Mouse (Mus musculus): ENCODE measurements around the gene Creb3.

Creb3 gene

DNA sequence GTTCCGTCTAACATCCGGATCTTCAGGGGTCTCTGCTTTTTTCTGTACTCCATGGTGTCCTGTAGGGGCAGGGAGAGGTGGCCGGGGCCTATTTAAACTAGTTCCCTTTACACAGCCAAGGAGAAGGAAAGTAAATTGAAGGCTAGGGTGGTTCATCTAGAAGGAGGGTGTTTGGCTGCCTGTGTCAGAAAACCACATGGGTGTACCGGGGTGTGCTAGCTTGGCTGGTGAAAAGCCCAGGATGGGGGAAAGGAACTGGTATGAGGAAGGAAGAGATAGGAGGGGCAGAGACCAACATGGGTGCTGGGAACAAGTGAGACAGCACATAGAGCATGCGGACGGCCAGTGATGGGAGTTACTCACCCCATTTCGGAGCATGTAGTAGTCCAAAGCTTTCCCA, 6.2 kb upstream of the Creb3 start:
- in situ Hi-C loops (cut with MboI, MseI), result no loop called here

- in situ Hi-C loops (cut with MboI, MseI), result no loop called here
Observed at GRCm38 (mm10) chr4:43558028-43558630, 4.0 kb upstream of the Creb3 start.

- in situ Hi-C loops (cut with MboI, MseI), result no loop called here
Observed at GRCm38 (mm10) chr4:43558631-43559356, 3.3 kb upstream of the Creb3 start.

DNA sequence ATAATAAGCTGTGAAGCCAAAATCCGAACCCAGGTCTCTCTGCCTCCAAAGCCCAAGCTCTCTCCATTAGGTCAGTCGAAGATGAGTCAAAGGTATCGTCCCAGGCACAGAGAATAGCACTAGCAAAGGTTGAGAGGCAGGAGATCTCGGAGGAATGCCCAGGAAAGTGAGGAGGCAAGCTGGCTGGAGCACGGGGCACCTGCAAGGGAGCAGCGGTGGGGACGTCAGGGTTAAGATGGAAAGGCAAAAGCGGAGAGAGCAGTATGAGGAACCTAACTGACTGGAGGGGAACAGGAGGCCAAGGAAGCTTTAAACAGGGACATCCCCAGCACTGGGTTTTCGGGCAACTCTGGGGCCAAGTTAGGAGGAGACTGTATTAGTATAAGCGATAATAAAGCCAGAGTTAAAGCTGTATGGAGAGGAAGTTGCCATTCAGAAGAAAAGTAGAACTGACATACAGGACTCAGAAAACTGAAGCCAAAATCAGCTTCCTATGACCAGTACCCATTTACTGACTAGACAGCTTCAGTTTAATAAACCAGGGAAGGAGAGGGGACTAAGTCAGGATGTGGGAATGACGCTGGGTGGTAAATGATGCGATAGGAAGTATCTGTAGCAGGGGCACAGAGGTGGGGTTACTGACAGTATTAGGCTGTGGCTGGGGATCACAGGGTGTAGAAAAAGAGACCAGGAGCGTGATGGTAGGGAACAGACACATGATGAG, 2.5 kb upstream of the Creb3 start:
- in situ Hi-C loops (cut with MboI, MseI), result loop anchor here in 1 of 2 experiments (10.0 kb wide), 2 partner anchors 555 to 1975 kb away; partner anchors contain the start of genes Shb and Vcp

DNA sequence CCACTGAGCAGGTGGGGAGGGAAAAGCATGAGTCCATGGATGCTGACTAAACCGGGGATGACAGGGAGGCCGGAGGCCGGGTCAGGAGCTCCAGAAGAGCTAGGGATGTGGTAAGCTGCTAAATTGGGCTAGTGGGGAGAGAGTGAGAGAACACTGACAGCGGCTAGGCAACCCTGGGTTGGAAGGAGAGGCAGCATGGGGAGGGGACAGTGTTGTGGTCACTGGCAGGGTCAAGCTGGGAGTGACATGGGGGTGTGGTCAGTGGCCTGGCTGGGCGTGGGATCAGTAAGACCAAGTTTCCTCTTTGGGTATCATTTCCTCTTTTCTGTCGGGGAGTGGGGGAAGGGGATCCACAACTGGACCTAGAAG, 1.9 kb upstream of the Creb3 start:
- in situ Hi-C loops (cut with MboI, MseI), result loop anchor here in 1 of 2 experiments (10.0 kb wide), 2 partner anchors 555 to 1975 kb away; partner anchors contain the start of genes Shb and Vcp

- in situ Hi-C loops (cut with MboI, MseI), result loop anchor here in 1 of 2 experiments (10.0 kb wide), 2 partner anchors 556 to 1974 kb away; partner anchors contain the start of genes Shb and Vcp
Observed at GRCm38 (mm10) chr4:43560976-43561375, 1.2 kb upstream of the Creb3 start.

DNA sequence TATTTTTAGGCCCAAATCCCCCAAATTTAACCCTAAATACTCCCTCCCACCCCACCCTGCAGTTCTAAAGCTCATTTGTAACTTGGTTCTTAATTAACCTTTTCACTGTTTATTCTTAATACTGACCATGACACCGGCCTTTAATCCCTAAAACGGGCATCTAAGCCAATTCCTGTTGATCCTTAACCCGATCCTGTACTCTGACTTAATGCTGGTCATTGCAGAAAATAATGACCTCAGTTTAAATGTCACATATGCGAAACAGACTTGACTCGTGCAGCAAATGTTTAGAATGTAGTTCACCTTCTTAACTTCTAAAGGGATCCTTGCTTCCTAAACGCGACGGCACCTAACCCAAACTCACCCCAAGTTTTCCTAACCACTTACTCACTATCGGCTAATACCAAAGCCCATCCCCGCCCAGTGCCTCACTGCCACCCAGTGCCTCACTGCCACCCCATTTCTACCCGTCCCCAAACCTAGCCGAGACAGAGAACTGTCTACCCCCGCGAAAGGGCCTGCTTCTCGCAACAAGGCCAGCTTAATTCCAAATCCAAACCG, 616 bp upstream of the Creb3 start:
- in situ Hi-C loops (cut with MboI, MseI), result loop anchor here in 1 of 2 experiments (10.0 kb wide), 2 partner anchors 557 to 1973 kb away; partner anchors contain the start of genes Shb and Vcp

- in situ Hi-C loops (cut with MboI, MseI), result loop anchor here in 1 of 2 experiments (10.0 kb wide), 2 partner anchors 558 to 1972 kb away; partner anchors contain the start of genes Shb and Vcp
Observed at GRCm38 (mm10) chr4:43562769-43563600, 853 bp downstream of the Creb3 start.

GRCm38 (mm10) chr4:43563601-43563875, 1.4 kb downstream of the Creb3 start:
- in situ Hi-C loops (cut with MboI, MseI), result loop anchor here in 1 of 2 experiments (10.0 kb wide), 2 partner anchors 559 to 1971 kb away; partner anchors contain the start of genes Shb and Vcp

DNA sequence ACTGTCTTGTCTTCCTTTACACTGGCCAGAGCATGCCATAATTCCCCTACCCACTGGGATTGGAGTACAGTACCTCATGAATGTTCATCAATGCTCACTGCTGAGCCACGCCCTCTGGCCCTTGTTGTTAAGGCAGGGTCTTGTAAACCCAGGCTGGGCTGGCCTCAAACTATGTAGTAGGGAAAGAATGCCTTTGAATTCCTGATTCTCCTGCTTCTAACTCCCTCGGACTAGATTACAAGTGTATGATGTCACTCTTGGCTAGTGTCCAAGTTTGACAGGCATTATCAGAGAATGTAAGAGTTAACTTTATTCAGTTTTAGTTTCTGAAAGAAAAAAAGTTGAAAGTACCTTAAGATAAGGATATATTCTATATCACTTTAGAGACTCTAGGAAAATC, 2.1 kb downstream of the Creb3 start:
- in situ Hi-C loops (cut with MboI, MseI), result loop anchor here in 1 of 2 experiments (10.0 kb wide), 2 partner anchors 559 to 1971 kb away; partner anchors contain the start of genes Shb and Vcp

DNA sequence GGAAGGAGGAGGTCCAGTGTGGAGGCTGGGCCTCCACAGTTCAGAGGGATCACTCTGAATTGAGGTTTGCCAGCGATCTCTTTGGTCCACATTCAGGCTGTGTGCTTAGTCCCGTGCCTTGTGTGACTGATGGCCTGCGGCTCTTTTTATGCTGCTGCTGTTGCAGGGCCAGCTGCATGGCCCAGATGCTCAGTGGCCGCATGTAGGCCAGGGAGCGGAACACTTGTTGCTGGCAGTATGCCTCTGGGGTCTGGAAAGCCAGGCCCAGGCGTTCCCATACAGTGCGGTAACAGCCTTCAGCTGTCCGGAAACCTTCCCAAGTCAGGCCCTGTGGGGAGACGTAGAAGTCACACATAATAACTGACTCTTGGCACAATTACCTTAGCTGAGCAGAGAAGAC, 5.0 kb downstream of the Creb3 start:
- in situ Hi-C loops (cut with MboI, MseI), result loop anchor here (5.0 to 10.0 kb wide), 3 partner anchors 545 to 1968 kb away; partner anchors contain the start of genes Shb (in 1 of the 2) and Vcp (in 1 of the 2)

- in situ Hi-C loops (cut with MboI, MseI), result no loop called here
Observed at GRCm38 (mm10) chr4:43571395-43572045, 9.4 kb downstream of the Creb3 start.

DNA sequence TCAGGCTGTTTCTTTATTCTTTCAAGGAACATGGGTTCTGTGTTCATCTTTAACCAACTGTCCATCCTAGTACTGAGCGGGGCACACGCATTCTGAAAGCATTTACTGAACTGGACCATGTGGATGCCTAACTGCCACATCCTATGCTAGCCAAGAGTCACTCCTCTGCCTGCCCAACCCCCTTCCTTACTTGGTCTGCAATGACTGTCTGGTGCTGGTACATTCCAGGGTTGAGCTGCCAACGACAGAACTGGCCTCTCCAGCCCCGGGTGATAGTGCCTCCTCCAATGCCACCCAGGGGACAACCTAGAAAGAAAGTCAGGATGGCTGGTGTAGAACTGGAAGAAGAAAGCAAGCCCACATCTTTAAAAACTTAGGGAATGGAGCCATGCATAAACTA, 11.4 kb downstream of the Creb3 start:
- in situ Hi-C loops (cut with MboI, MseI), result no loop called here

DNA sequence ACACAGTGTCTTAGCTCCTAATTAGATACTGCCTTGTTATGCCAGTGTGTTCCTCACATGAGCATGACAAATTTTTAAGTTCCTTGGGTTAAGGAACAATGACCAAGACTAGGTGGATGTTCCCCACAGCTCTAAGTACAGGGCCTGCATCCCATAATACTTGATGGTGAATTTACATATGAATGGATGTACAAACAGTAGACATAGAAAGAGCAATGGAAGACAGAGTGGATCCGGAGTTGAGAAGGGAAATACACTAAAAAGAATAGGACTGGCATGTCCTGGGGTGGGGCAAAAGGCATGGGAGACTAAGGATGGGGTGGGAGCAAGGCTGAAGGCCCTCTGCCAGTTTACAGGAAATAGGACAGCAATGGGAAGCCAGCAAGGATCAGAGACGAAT, 13.2 kb downstream of the Creb3 start:
- in situ Hi-C loops (cut with MboI, MseI), result loop anchor here in 1 of 2 experiments (5.0 kb wide), 1 partner anchor 77 kb away; the partner anchor contains the start of gene Spag8

DNA sequence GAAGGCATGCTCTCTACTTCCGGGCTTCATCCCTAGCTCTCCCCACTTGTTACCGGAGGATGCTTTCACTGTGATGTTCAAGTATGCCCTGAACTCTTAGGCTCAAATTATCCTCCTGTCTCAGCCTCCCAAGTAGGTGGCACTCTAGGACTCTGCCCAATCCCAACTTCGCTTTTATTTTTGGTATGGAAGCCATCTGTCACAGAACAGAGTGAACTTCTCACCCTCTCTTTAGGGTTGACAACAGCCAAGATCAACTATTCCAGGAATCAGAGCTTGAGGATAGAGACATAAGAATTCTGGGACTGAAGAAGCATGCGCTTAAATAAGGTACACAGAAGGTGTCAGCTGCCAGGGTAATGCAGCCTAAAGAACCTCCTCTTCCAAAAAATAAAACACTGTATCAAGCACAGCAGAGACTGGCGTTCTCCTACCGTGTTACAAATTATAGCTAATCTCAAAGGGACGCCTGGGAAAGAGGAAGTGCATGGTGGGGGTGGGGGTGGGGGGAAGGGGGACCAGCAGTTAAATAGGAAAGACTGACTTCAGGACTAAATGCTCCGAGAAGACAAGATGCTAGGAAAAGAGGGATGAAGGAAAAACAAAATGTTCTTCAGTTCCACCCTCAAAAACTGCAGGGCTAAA, 15.2 kb downstream of the Creb3 start:
- in situ Hi-C loops (cut with MboI, MseI), result loop anchor here in 1 of 2 experiments (5.0 kb wide), 1 partner anchor 75 kb away; the partner anchor contains the start of gene Spag8

- in situ Hi-C loops (cut with MboI, MseI), result loop anchor here in 1 of 2 experiments (5.0 kb wide), 1 partner anchor 74 kb away; the partner anchor contains the start of gene Spag8
Observed at GRCm38 (mm10) chr4:43578376-43579204, 16.5 kb downstream of the Creb3 start, which contains the start of the genes Rgp1 and Gba2. TSS of gene Rgp1 (plus strand) at chr4:43578715. TSS of gene Gba2 (minus strand) at chr4:43578873.

DNA sequence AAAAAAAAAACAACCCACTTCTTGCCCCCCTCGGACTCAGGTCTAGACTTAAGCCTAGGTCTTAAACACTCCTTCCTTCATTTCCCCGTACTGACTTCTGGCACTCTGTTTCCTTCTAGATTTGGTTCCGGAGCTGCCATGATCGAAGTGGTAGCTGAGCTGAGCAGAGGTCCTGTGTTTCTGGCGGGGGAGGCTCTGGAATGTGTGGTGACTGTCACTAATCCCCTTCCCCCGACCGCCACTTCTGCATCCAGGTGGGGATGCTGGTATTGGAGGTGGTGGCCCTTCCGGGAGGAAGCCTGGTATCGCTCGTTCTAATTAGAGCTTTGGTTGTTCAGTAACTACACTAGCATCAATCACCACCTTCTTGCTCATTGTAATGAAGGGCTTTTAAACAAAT, 17.1 kb downstream of the Creb3 start:
- in situ Hi-C loops (cut with MboI, MseI), result loop anchor here in 1 of 2 experiments (5.0 kb wide), 1 partner anchor 73 kb away; the partner anchor contains the start of gene Spag8

GRCm38 (mm10) chr4:43579731-43580130, 17.6 kb downstream of the Creb3 start:
- in situ Hi-C loops (cut with MboI, MseI), result loop anchor here in 1 of 2 experiments (5.0 kb wide), 1 partner anchor 73 kb away; the partner anchor contains the start of gene Spag8

Data from T-helper 17 cell (primary cell).